Mouse (Mus musculus) CH12.LX (cell line): ENCODE results near the gene Vav2. TPM values are rescaled to one million over a fixed set of nuclear protein-coding genes. Genes with fewer than 3 reads are reported as not detected.

Experiments
- DNase-seq: peaks from one replicate; pipeline ENCODE4 v3.0.0-alpha.2; 2013; ENCODE audit errors: extremely low read depth
- H3K27ac ChIP-seq: 2 replicates; pipeline ENCODE4 v1.5.1; 2012; ENCODE audit warnings: low read depth, mild to moderate bottlenecking, control low read depth, moderate library complexity; ENCODE audit not compliant: insufficient read depth
- H3K27me3 ChIP-seq: replicated peaks from 2 replicates; pipeline ENCODE3; 2012; ENCODE audit warnings: inconsistent platforms
- H3K36me3 ChIP-seq, 2 experiments: replicated peaks in 1 of 2; 2 replicates each; pipeline versions ENCODE3 to v1.6.1; 2012; ENCODE audit warnings: inconsistent platforms in 1 of 2, low read length in 1 of 2, mild to moderate bottlenecking in 1 of 2, mixed read lengths in 1 of 2, moderate library complexity in 1 of 2; ENCODE audit not compliant: control insufficient read depth in 1 of 2, insufficient read depth in 1 of 2
- H3K4me1 ChIP-seq, 2 experiments: 2 replicates each; pipeline ENCODE4 v1.6.1; 2012; ENCODE audit warnings: inconsistent platforms in 1 of 2, moderate library complexity in 1 of 2; ENCODE audit not compliant: insufficient read depth in 2 of 2, control insufficient read depth in 1 of 2
- H3K4me2 ChIP-seq: 2 replicates; pipeline ENCODE4 v1.6.1; 2012; ENCODE audit warnings: low read depth, mild to moderate bottlenecking, control low read depth; ENCODE audit not compliant: poor library complexity, insufficient read depth, severe bottlenecking
- H3K4me3 ChIP-seq, 3 experiments: fragments of 150-350 bp in 1 of 3; sonication (generic) in 1 of 3; replicated peaks in 1 of 3; 2 replicates each; pipeline versions ENCODE3 to v1.5.1; 2011 to 2012; ENCODE audit warnings: low read depth in 2 of 3, low read length in 2 of 3, mild to moderate bottlenecking in 2 of 3, moderate library complexity in 2 of 3, control low read depth in 1 of 3, improper control_type of control experiment in 1 of 3, inconsistent platforms in 1 of 3, mixed read lengths in 1 of 3; ENCODE audit not compliant: poor library complexity in 1 of 3
- H3K79me2 ChIP-seq: replicated peaks from 2 replicates; pipeline ENCODE4 v1.6.1; 2012; ENCODE audit warnings: mild to moderate bottlenecking, moderate library complexity; ENCODE audit not compliant: control insufficient read depth, poor library complexity, insufficient read depth, severe bottlenecking; ENCODE audit errors: extremely low read depth
- H3K9ac ChIP-seq: 2 replicates; pipeline ENCODE4 v1.6.1; 2012; ENCODE audit warnings: low read depth, mild to moderate bottlenecking, control low read depth, moderate library complexity; ENCODE audit not compliant: insufficient read depth
- H3K9me3 ChIP-seq: replicated peaks from 2 replicates; pipeline ENCODE3; 2012; ENCODE audit warnings: low read length, inconsistent platforms, mixed read lengths
- CHD1 ChIP-seq: IDR thresholded peaks from 2 replicates; pipeline ENCODE4 v1.6.1; 2012; ENCODE audit warnings: low read depth, low read length, improper control_type of control experiment, inconsistent platforms
- CHD2 ChIP-seq: IDR thresholded peaks from 2 replicates; pipeline ENCODE4 v1.6.1; 2011; ENCODE audit warnings: low read length, improper control_type of control experiment
- CTCF ChIP-seq, 2 experiments: IDR thresholded peaks in 1 of 2; conservative IDR thresholded peaks in 1 of 2; 2 replicates each; pipeline ENCODE4 v1.5.1; 2011 to 2012; ENCODE audit warnings: low read depth in 2 of 2, low read length in 2 of 2, improper control_type of control experiment in 1 of 2, inconsistent platforms in 1 of 2, mild to moderate bottlenecking in 1 of 2, moderate library complexity in 1 of 2
- ELF1 ChIP-seq: IDR thresholded peaks from 2 replicates; pipeline ENCODE4 v1.6.1; 2014; ENCODE audit warnings: low read depth, mild to moderate bottlenecking, inconsistent platforms, low read length, improper control_type of control experiment
- ETS1 ChIP-seq: conservative IDR thresholded peaks from 2 replicates; pipeline ENCODE4 v1.6.1; 2012; ENCODE audit warnings: low read depth, mild to moderate bottlenecking, inconsistent platforms, low read length, improper control_type of control experiment, moderate library complexity
- GABPA ChIP-seq: IDR thresholded peaks from 2 replicates; pipeline ENCODE4 v1.6.1; 2012; ENCODE audit warnings: low read depth, low read length, improper control_type of control experiment, inconsistent platforms; ENCODE audit not compliant: insufficient replicate concordance
- JUND ChIP-seq: conservative IDR thresholded peaks from 2 replicates; pipeline ENCODE4 v1.6.1; 2011; ENCODE audit warnings: low read depth, low read length, improper control_type of control experiment
- KAT2A ChIP-seq: IDR thresholded peaks from 2 replicates; pipeline ENCODE4 v1.6.1; 2012; ENCODE audit warnings: low read length, improper control_type of control experiment, inconsistent platforms; ENCODE audit not compliant: insufficient replicate concordance
- MAFK ChIP-seq: IDR thresholded peaks from 2 replicates; pipeline ENCODE4 v1.6.1; 2011; ENCODE audit warnings: low read length, improper control_type of control experiment; ENCODE audit not compliant: insufficient replicate concordance
- MAX ChIP-seq: IDR thresholded peaks from 2 replicates; pipeline ENCODE4 v1.6.1; 2011; ENCODE audit warnings: low read length, improper control_type of control experiment
- NELFE ChIP-seq: IDR thresholded peaks from 2 replicates; pipeline ENCODE4 v1.6.1; 2011; ENCODE audit warnings: low read depth, low read length, improper control_type of control experiment
- USF1 ChIP-seq: IDR thresholded peaks from 2 replicates; pipeline ENCODE4 v1.6.1; 2014; ENCODE audit warnings: low read depth, mild to moderate bottlenecking, inconsistent platforms, low read length, improper control_type of control experiment
- ZC3H11A ChIP-seq: IDR thresholded peaks from 2 replicates; pipeline ENCODE4 v1.6.1; 2012; ENCODE audit warnings: low read depth, mild to moderate bottlenecking, inconsistent platforms, low read length, improper control_type of control experiment
- ZMIZ1 ChIP-seq: IDR thresholded peaks from 2 replicates; pipeline ENCODE4 v1.6.1; 2012; ENCODE audit warnings: low read depth, mild to moderate bottlenecking, inconsistent platforms, low read length, improper control_type of control experiment
- ZNF384 ChIP-seq: IDR thresholded peaks from 2 replicates; pipeline ENCODE4 v1.6.1; 2012; ENCODE audit warnings: low read depth, low read length, improper control_type of control experiment, inconsistent platforms
- dilution Hi-C: fragments of 300-500 bp; cut with MboI; formaldehyde crosslinking; loops from 2 replicates; pipeline ENCODE4 v1.14.3; 2020; ENCODE audit warnings: low sequenced_read_pairs; ENCODE audit not compliant: extremely low pct_unique_long_range_greater_than_20kb, extremely low pct_ligation_motif_present
- in situ Hi-C: fragments of 300-500 bp; cut with MboI; formaldehyde crosslinking; loops from 3 replicates; pipeline ENCODE4 v1.14.3; 2019; ENCODE audit warnings: low sequenced_read_pairs, low pct_ligation_motif_present, low pct_unique_long_range_greater_than_20kb, mixed read lengths
- polyA plus RNA-seq: library from polyadenylated mRNA; unstranded; fragments of >175 nt; gene quantifications from 2 replicates; pipeline ENCODE4 v1.2.1, GENCODE M21; 2012; ENCODE audit warnings: low read depth; ENCODE audit not compliant: insufficient read length
- total RNA-seq, 2 experiments: library from RNA; depleted of rRNA; stranded (reverse); fragments of 300-350 nt in 1 of 2; fragments of >200 nt in 1 of 2; gene quantifications; 2 replicates each; pipeline ENCODE4 v1.2.3; 2012 to 2014

The Vav2 gene
- total and polyA plus RNA-seq, 3 experiments = 31.5 to 46.8 (median 46.6) TPM

GRCm38 (mm10) chr2:27437876-27438275 is 11.0 kb upstream of the Vav2 start:
- Histone ChIP-seq H3K79me2 (no peaks in the 10 kb centered on the region), H3K9ac (no peak overlapping the region), H3K4me3 (no peak overlapping the region), H3K27ac (no peak overlapping the region), H3K4me1 (peaks cover 14 to 33% of the 10 kb centered on the region in 2 experiments), H3K4me2 (0 out of 2 replicates have a peak overlapping the region, but pooled peaks have one; percentile 3), H3K27me3 (no peaks in the 10 kb centered on the region), H3K9me3 (no peaks in the 10 kb centered on the region), H3K36me3 (no peaks in the 10 kb centered on the region)
- no peak for TF ChIP-seq MAX
- no peak for TF ChIP-seq ETS1
- TF ChIP-seq ZMIZ1 = no peak
- TF ChIP-seq USF1 = no peak
- no peak for TF ChIP-seq ZC3H11A
- no peak for TF ChIP-seq CTCF (conservative IDR thresholded peaks at IDR 0.05 in 1 of 2, IDR thresholded peaks at IDR 0.05 in 1 of 2; ENCODE audit: low read depth in 2 of 2, low read length in 2 of 2)
- no peak for TF ChIP-seq MAFK
- TF ChIP-seq GABPA = no peak
- TF ChIP-seq KAT2A = no peak
- TF ChIP-seq NELFE = no peak
- no peak for TF ChIP-seq ELF1
- in situ Hi-C loops = loop anchor here (25.0 kb wide), 1 partner anchor 351 kb away; the partner anchor contains the start of gene Adamtsl2
- dilution Hi-C loops = no loop called here
- no peak for DNase-seq

- Histone ChIP-seq H3K4me1 (peaks cover 11 to 44% of the 10 kb centered on the region in 2 experiments), H3K9me3 (no peaks in the 10 kb centered on the region), H3K36me3 (no peaks in the 10 kb centered on the region), H3K4me3 (no peak overlapping the region), H3K79me2 (no peaks in the 10 kb centered on the region), H3K9ac (no peak overlapping the region), H3K27me3 (no peaks in the 10 kb centered on the region), H3K4me2 (no peak overlapping the region), H3K27ac (no peak overlapping the region)
- dilution Hi-C loops (no loop called here), in situ Hi-C loops (loop anchor here (25.0 kb wide), 1 partner anchor 345 kb away; the partner anchor contains the start of gene Adamtsl2)
- no peak for DNase-seq
- TF ChIP-seq JUND = no peak
- TF ChIP-seq CHD2 = no peak
- peak; percentile 85 for TF ChIP-seq ZNF384
- no peak for TF ChIP-seq CHD1
Measured at GRCm38 (mm10) chr2:27432599-27432998, 5.8 kb upstream of the Vav2 start.
